In the genomic region with DNA sequence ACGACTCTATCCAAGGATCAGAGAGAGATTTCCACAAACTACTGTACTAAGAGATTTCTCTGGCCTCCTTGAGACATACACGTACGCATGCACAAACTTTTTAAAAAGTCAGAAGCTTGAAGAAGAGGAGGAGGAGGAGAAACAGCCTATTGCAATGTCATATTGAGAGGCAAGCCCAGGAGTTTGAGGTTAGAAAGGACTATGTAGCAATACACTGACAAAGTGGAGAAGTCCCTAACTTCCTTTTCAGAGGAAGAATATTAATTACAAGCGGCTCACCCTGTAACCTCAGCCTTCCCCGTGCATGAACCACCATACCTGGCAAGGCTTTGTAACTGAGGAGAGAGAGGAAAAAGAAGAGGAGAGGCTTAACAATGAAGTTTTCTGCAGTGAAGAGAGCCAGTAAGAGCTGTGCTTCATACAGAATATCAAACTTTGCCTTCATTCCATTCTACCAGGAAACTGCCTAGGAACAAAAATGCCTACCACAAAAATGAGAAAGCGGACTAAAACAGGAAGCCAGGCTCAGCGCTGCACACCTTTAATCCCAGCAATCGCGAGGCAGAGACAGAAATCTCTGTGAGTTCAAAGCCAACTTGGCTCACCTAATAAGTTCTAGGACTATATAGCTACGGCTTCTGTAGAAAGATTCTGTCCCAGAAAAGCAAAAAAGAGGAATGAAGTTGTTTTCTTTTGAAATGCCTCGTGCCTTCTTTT, we compare ENCODE assay signal across 9 mouse cellular contexts. TPM values are rescaled to one million over a fixed set of nuclear protein-coding genes. Genes with fewer than 3 reads are reported as not detected.
DNase-seq lines count a peak whose midpoint lies in the region; ATAC-seq and TF ChIP-seq lines count a peak whose summit lies in the region.
"Had no signal": no experiment of that assay in that cellular context is flagged by ENCODE, and none has a peak within 500 bp of the region (broad histone marks: within the 10 kb centered on the region; RNA-seq: fewer than 3 reads in every experiment).

No protein-coding gene starts in this region.

- H3K4me1 ChIP-seq in heart, embryonic 14.5 days (ENCODE audit: control insufficient read depth in 2 of 2, insufficient read depth in 2 of 2, low read length in 2 of 2), result peaks cover 13 to 17% of the 10 kb centered on the region in 2 experiments
- peaks cover 0 to 11% of the 10 kb centered on the region in 2 experiments; a peak in 2 of 4 replicates for H3K4me1 ChIP-seq in ES-E14 (ENCODE audit: control insufficient read depth in 2 of 2, insufficient read depth in 2 of 2, low read length in 2 of 2, poor library complexity in 1 of 2)
- H3K4me1 ChIP-seq in hindbrain, embryonic 14.5 days (replicated peaks; ENCODE audit: control insufficient read depth, insufficient read depth, low read length), result peaks cover 21% of the 10 kb centered on the region
- peaks cover 26% of the 10 kb centered on the region for H3K4me1 ChIP-seq in midbrain, embryonic 12.5 days

- no peaks in the 10 kb centered on the region for H3K27me3 ChIP-seq in heart, embryonic 14.5 days (ENCODE audit: control insufficient read depth, insufficient read depth, low read length)
- H3K27me3 ChIP-seq in hindbrain, embryonic 14.5 days (ENCODE audit: control insufficient read depth, insufficient read depth, low read length), result no peaks in the 10 kb centered on the region
- H3K27me3 ChIP-seq in midbrain, embryonic 12.5 days, result 0 out of 2 replicates have a peak, but pooled peaks cover 5% of the 10 kb centered on the region
- H3K27me3 ChIP-seq: Patski had no signal

- WGBS in heart, embryonic 14.5 days, result 28% methylated on average over 11 of the region's 11 CpGs
- 33% methylated on average over 11 of the region's 11 CpGs for WGBS in hindbrain, embryonic 14.5 days
- WGBS in midbrain, embryonic 12.5 days, result 26% methylated on average over 11 of the region's 11 CpGs

- peak overlapping the region in 1 of 2 experiments; percentile 72; a peak in 1 of 4 replicates for H3K27ac ChIP-seq in heart, embryonic 14.5 days (replicated peaks in 1 of 2; ENCODE audit: control insufficient read depth in 1 of 2, insufficient read depth in 1 of 2, low read depth in 2 of 2, low read length in 2 of 2)
- no peak overlapping the region for H3K27ac ChIP-seq in ES-E14 (ENCODE audit: insufficient read depth, low read depth, low read length, poor library complexity, severe bottlenecking)
- no peak overlapping the region; the same call in 1 of the 2 replicates for H3K27ac ChIP-seq in hindbrain, embryonic 14.5 days
- no peak overlapping the region for H3K27ac ChIP-seq in midbrain, embryonic 12.5 days (replicated peaks)

- in situ Hi-C loops in ES-E14 (cut with MboI; ENCODE audit: low sequenced_read_pairs in 2 of 2, unreplicated experiment in 2 of 2), result no loop called here

- no peak for DNase-seq in heart, adult 11 months
- DNase-seq in ES-E14 (ENCODE audit: low read depth, low spot score), result no peak
- DNase-seq in hindbrain, embryonic 14.5 days (ENCODE audit: low spot score), result no peak
- DNase-seq in urinary bladder, postnatal 25 days (ENCODE audit: low spot score), result no peak
- no peak for DNase-seq in kidney, postnatal 10 days
- no peak for DNase-seq in gastrocnemius, adult 18-20 months (ENCODE audit: low spot score)

- H3K4me3 ChIP-seq in heart, embryonic 14.5 days (ENCODE audit: control insufficient read depth in 1 of 2, insufficient read depth in 1 of 2, low read depth in 1 of 2, low read length in 2 of 2), result peak overlapping the region; percentile 75 to 92
- peak overlapping the region; percentile 77 to 96; a peak in 3 of 4 replicates for H3K4me3 ChIP-seq in ES-E14 (ENCODE audit: insufficient read depth in 1 of 2, low read depth in 1 of 2, low read length in 2 of 2, poor library complexity in 1 of 2, severe bottlenecking in 1 of 2)
- H3K4me3 ChIP-seq in hindbrain, embryonic 14.5 days (replicated peaks; ENCODE audit: low read length), result peak overlapping the region; percentile 86
- peak overlapping the region; percentile 65 for H3K4me3 ChIP-seq in midbrain, embryonic 12.5 days

- peaks cover 18% of the 10 kb centered on the region for H3K36me3 ChIP-seq in heart, embryonic 14.5 days (ENCODE audit: control insufficient read depth, insufficient read depth, low read length)
- H3K36me3 ChIP-seq in ES-E14 (ENCODE audit: control insufficient read depth, insufficient read depth, low read length, poor library complexity, severe bottlenecking), result peaks cover 14% of the 10 kb centered on the region
- peaks cover 10% of the 10 kb centered on the region; the same call in 1 of the 2 replicates for H3K36me3 ChIP-seq in hindbrain, embryonic 14.5 days (replicated peaks; ENCODE audit: control insufficient read depth, insufficient read depth)
- H3K36me3 ChIP-seq in midbrain, embryonic 12.5 days, result 0 out of 2 replicates have a peak, but pooled peaks cover 5% of the 10 kb centered on the region

- H3K4me2 ChIP-seq in heart, embryonic 14.5 days (ENCODE audit: low read length), result peak overlapping the region; percentile 98
- H3K4me2 ChIP-seq in hindbrain, embryonic 14.5 days (replicated peaks), result peak overlapping the region; percentile 86
- H3K4me2 ChIP-seq in midbrain, embryonic 12.5 days (replicated peaks), result peak overlapping the region; percentile 84

- no peaks in the 10 kb centered on the region for H3K9me3 ChIP-seq in heart, embryonic 14.5 days (ENCODE audit: control insufficient read depth, low read length)
- no peaks in the 10 kb centered on the region for H3K9me3 ChIP-seq in ES-E14 (ENCODE audit: control insufficient read depth, insufficient read depth, low read depth, low read length)
- H3K9me3 ChIP-seq in hindbrain, embryonic 14.5 days (ENCODE audit: control insufficient read depth, low read length), result no peaks in the 10 kb centered on the region
- H3K9me3 ChIP-seq in midbrain, embryonic 12.5 days, result no peaks in the 10 kb centered on the region

- H3K9ac ChIP-seq in heart, embryonic 14.5 days (ENCODE audit: low read length), result peak overlapping the region; percentile 86
- no peak overlapping the region; the same call in 1 of the 2 replicates for H3K9ac ChIP-seq in ES-E14 (ENCODE audit: insufficient read depth, low read depth, low read length, poor library complexity, severe bottlenecking)
- H3K9ac ChIP-seq in hindbrain, embryonic 14.5 days, result peak overlapping the region; percentile 80
- peak overlapping the region; percentile 81 for H3K9ac ChIP-seq in midbrain, embryonic 12.5 days (replicated peaks)

- ATAC-seq in heart, embryonic 14.5 days (ENCODE audit: insufficient number of reproducible peaks, insufficient read depth, low FRiP score, low read depth), result no peak
- no peak for ATAC-seq in hindbrain, embryonic 14.5 days (ENCODE audit: low FRiP score)
- ATAC-seq in midbrain, embryonic 12.5 days (ENCODE audit: low FRiP score, low read depth), result peak; percentile 45; the same call in 1 of the 2 replicates

TF ChIP-seq in ES-E14, 5 proteins besides CTCF, POLR2A, EP300 and RAD21:
- no peak for TF ChIP-seq MAFK (IDR thresholded peaks at IDR 0.05; ENCODE audit: insufficient read depth, low read depth, low read length)
- TF ChIP-seq HCFC1 (IDR thresholded peaks at IDR 0.05; ENCODE audit: borderline replicate concordance, insufficient read depth, low read length), result no peak
- TF ChIP-seq CHD2 (IDR thresholded peaks at IDR 0.05; ENCODE audit: low read depth, low read length), result no peak
- TF ChIP-seq ZC3H11A (IDR thresholded peaks at IDR 0.05; ENCODE audit: borderline replicate concordance, low read depth, low read length), result no peak
- no peak for TF ChIP-seq ZNF384 (IDR thresholded peaks at IDR 0.05; ENCODE audit: low read depth, low read length)

RNA-seq across cellular contexts. Expression of a gene that starts 0.5 kb away (rescaled TPM):
- polyA plus RNA-seq in heart, embryonic 14.5 days (2014; fragmentation: Nextera tagmentation; extraction: Ambion mirVana), result 7.8 and 9.2 TPM in 2 replicates
- 22.6 and 24.9 TPM in 2 replicates for total RNA-seq in ES-E14 (2012; rRNA removed)
- polyA plus RNA-seq in hindbrain, embryonic 14.5 days (2014; fragmentation: Nextera tagmentation; extraction: Ambion mirVana), result 12.4 and 15.0 TPM in 2 replicates
- 16.7 and 19.0 TPM in 2 replicates for polyA plus RNA-seq in midbrain, embryonic 12.5 days (2016; fragmentation: Nextera tagmentation; extraction: Ambion mirVana)
- 1 to 10 TPM; 3.1 to 3.7 TPM for total RNA-seq in gastrocnemius, adult 18-20 months (2021)

RNA-seq across cellular contexts. Expression of a gene that starts 28.2 kb away (rescaled TPM):
- 29.9 and 31.8 TPM in 2 replicates for polyA plus RNA-seq in heart, embryonic 14.5 days (2014; fragmentation: Nextera tagmentation; extraction: Ambion mirVana)
- 17.2 and 18.2 TPM in 2 replicates for total RNA-seq in ES-E14 (2012; rRNA removed)
- 16.0 and 17.7 TPM in 2 replicates for polyA plus RNA-seq in hindbrain, embryonic 14.5 days (2014; fragmentation: Nextera tagmentation; extraction: Ambion mirVana)
- polyA plus RNA-seq in midbrain, embryonic 12.5 days (2016; fragmentation: Nextera tagmentation; extraction: Ambion mirVana), result 31.9 and 33.0 TPM in 2 replicates
- 10 to 100 TPM; 16.3 to 19.4 TPM for total RNA-seq in gastrocnemius, adult 18-20 months (2021)

RNA-seq across cellular contexts. Expression of a gene that starts 34.7 kb away (rescaled TPM):
- not detected in 2 replicates for polyA plus RNA-seq in heart, embryonic 14.5 days (2014; fragmentation: Nextera tagmentation; extraction: Ambion mirVana)
- total RNA-seq in ES-E14 (2012; rRNA removed), result not detected in 2 replicates
- polyA plus RNA-seq in hindbrain, embryonic 14.5 days (2014; fragmentation: Nextera tagmentation; extraction: Ambion mirVana), result not detected in 2 replicates
- not detected in 2 replicates for polyA plus RNA-seq in midbrain, embryonic 12.5 days (2016; fragmentation: Nextera tagmentation; extraction: Ambion mirVana)
- total RNA-seq in gastrocnemius, adult 18-20 months (2021), result not detected
- polyA plus RNA-seq: Patski had no signal

RNA-seq across cellular contexts. Expression of a gene that starts 37.7 kb away (rescaled TPM):
- 79.5 and 81.2 TPM in 2 replicates for polyA plus RNA-seq in heart, embryonic 14.5 days (2014; fragmentation: Nextera tagmentation; extraction: Ambion mirVana)
- total RNA-seq in ES-E14 (2012; rRNA removed), result 3.7 and 4.1 TPM in 2 replicates
- polyA plus RNA-seq in hindbrain, embryonic 14.5 days (2014; fragmentation: Nextera tagmentation; extraction: Ambion mirVana), result 9.8 and 13.8 TPM in 2 replicates
- 14.7 and 14.9 TPM in 2 replicates for polyA plus RNA-seq in midbrain, embryonic 12.5 days (2016; fragmentation: Nextera tagmentation; extraction: Ambion mirVana)
- 10 to 100 TPM; 17.0 to 23.3 TPM for total RNA-seq in gastrocnemius, adult 18-20 months (2021)

RNA-seq across cellular contexts. Expression of a gene that starts 59.4 kb away (rescaled TPM):
- polyA plus RNA-seq in heart, embryonic 14.5 days (2014; fragmentation: Nextera tagmentation; extraction: Ambion mirVana), result 30.0 and 31.9 TPM in 2 replicates
- total RNA-seq in ES-E14 (2012; rRNA removed), result 10.2 and 19.3 TPM in 2 replicates
- 100 and 108 TPM in 2 replicates for polyA plus RNA-seq in hindbrain, embryonic 14.5 days (2014; fragmentation: Nextera tagmentation; extraction: Ambion mirVana)
- polyA plus RNA-seq in midbrain, embryonic 12.5 days (2016; fragmentation: Nextera tagmentation; extraction: Ambion mirVana), result 44.3 and 50.8 TPM in 2 replicates
- total RNA-seq in gastrocnemius, adult 18-20 months (2021), result 1 to 10 TPM; 3.1 to 3.3 TPM
